Mouse (Mus musculus) gastrocnemius, adult 2 months (tissue): ENCODE data around the gene Itsn2. TPM values are rescaled to one million over a fixed set of nuclear protein-coding genes. Genes with fewer than 3 reads are reported as not detected.
"Not testable (repeated sequence)": the region's sequence is repeated elsewhere in the genome, so short reads cannot be mapped to it uniquely, and the experiment has no call there.

ENCODE experiments used
- DNase-seq: peaks from one replicate; pipeline ENCODE4 v3.0.0; 2022
- H3K27ac ChIP-seq: fragments of 200-600 bp; 2 replicates; pipeline ENCODE4 v1.8.1; 2022; ENCODE audit warnings: mild to moderate bottlenecking
- H3K4me3 ChIP-seq: fragments of 200-600 bp; 2 replicates; pipeline ENCODE4 v1.8.1; 2022; ENCODE audit warnings: mild to moderate bottlenecking, moderate library complexity
- CTCF ChIP-seq: fragments of 200-600 bp; IDR thresholded peaks from 2 replicates; pipeline ENCODE4 v1.8.1; 2022; ENCODE audit warnings: antibody characterized with exemption, mild to moderate bottlenecking, moderate library complexity
- intact Hi-C: fragments of 180-260 bp; cut with DNase I; formaldehyde crosslinking; loops from one replicate; pipeline ENCODE4 v1.15.1; 2025
- total RNA-seq, 2 experiments: library from RNA; stranded (reverse); gene quantifications; 2 replicates each; pipeline ENCODE4 v1.2.3; 2021

Gene Itsn2
- total RNA-seq, 2 experiments from 2014 or later: 22.8 to 27.0 TPM

- no peak for TF ChIP-seq CTCF
- intact Hi-C loops: no loop called here
- H3K27ac ChIP-seq: no peak overlapping the region
- no peak overlapping the region for H3K4me3 ChIP-seq
- no peak for DNase-seq
Measured at GRCm38 (mm10) chr12:4719762-4720754, 127.6 kb downstream of the Itsn2 start.

- Histone ChIP-seq H3K4me3 (no peak overlapping the region), H3K27ac (no peak overlapping the region)
- TF ChIP-seq CTCF: peak; percentile 24; the same call in 1 of the 2 replicates
- DNase-seq: no peak
- intact Hi-C loops: no loop called here
Measured at GRCm38 (mm10) chr12:4729165-4729564, 136.7 kb downstream of the Itsn2 start.

- Histone ChIP-seq H3K4me3 (no peak overlapping the region), H3K27ac (no peak overlapping the region)
- TF ChIP-seq CTCF: no peak
- intact Hi-C loops: no loop called here
- DNase-seq: no peak
Measured at GRCm38 (mm10) chr12:4731629-4732028, 139.2 kb downstream of the Itsn2 start.

- TF ChIP-seq CTCF: no peak
- Histone ChIP-seq H3K27ac (no peak overlapping the region), H3K4me3 (no peak overlapping the region)
- intact Hi-C loops: no loop called here
- no peak for DNase-seq
Measured at GRCm38 (mm10) chr12:4732332-4732731, 139.9 kb downstream of the Itsn2 start.

- no peak within 1 kb of the TSS for H3K27ac ChIP-seq
- no peak within 1 kb of the TSS for H3K4me3 ChIP-seq
- DNase-seq: no peak
- intact Hi-C loops: no loop called here
- no peak for TF ChIP-seq CTCF
Measured at GRCm38 (mm10) chr12:4738031-4738576, 145.7 kb downstream of the Itsn2 start, which contains the start of gene Fam228a. TSS of gene Fam228a (minus strand) at chr12:4738430.

- Histone ChIP-seq H3K4me3 (no peak overlapping the region), H3K27ac (no peak overlapping the region)
- no peak for TF ChIP-seq CTCF
- intact Hi-C loops: no loop called here
- no peak for DNase-seq
Measured at GRCm38 (mm10) chr12:4740823-4741222, 148.4 kb downstream of the Itsn2 start.

GRCm38 (mm10) chr12:4742183-4742582 is 149.7 kb downstream of the Itsn2 start:
- TF ChIP-seq CTCF: no peak
- DNase-seq: no peak
- Histone ChIP-seq H3K27ac (no peak overlapping the region), H3K4me3 (no peak overlapping the region)
- intact Hi-C loops: no loop called here

GRCm38 (mm10) chr12:4744486-4744885 is 152.0 kb downstream of the Itsn2 start:
- intact Hi-C loops: no loop called here
- H3K27ac ChIP-seq: peak overlapping the region; percentile 49; the same call in 1 of the 2 replicates

GRCm38 (mm10) chr12:4754451-4754850 is 162.0 kb downstream of the Itsn2 start:
- H3K27ac ChIP-seq, intact Hi-C loops, DNase-seq: not testable (repeated sequence)

More at GRCm38 (mm10) chr12:4744486-4744885, 152.0 kb downstream of the Itsn2 start:
- peak; percentile 78 for DNase-seq
- TF ChIP-seq CTCF: no peak
- H3K4me3 ChIP-seq: peak overlapping the region; percentile 54

GRCm38 (mm10) chr12:4757060-4757459 is 164.6 kb downstream of the Itsn2 start:
- intact Hi-C loops: no loop called here
- TF ChIP-seq CTCF: no peak
- H3K4me3 ChIP-seq: no peak overlapping the region
- H3K27ac ChIP-seq: no peak overlapping the region
- no peak for DNase-seq

More at GRCm38 (mm10) chr12:4754451-4754850, 162.0 kb downstream of the Itsn2 start:
- not testable (repeated sequence) for H3K4me3 ChIP-seq

Other genes with a start within 250 kb of the Itsn2 start
- gene Ncoa1, start 115.5 kb upstream of the Itsn2 start, total RNA-seq: 10 to 100 TPM; 26.1 to 26.6 TPM
- not detected for gene Gm3625, start 289 bp downstream of the Itsn2 start, total RNA-seq
- gene Fam228a, start 145.8 kb downstream of the Itsn2 start, total RNA-seq: under 1 TPM; 0.17 to 0.18 TPM
- gene Pfn4, start 176.4 kb downstream of the Itsn2 start, total RNA-seq: 1 to 10 TPM; 1.0 to 2.1 TPM
- 10 to 100 TPM in 1 of 2 experiments, 1 to 10 TPM in 1; 7.3 to 12.0 TPM for gene Fam228b, start 176.6 kb downstream of the Itsn2 start, total RNA-seq
- gene Sf3b6, start 224.9 kb downstream of the Itsn2 start, total RNA-seq: 10 to 100 TPM; 24.0 to 37.0 TPM
- gene Fkbp1b, start 249.0 kb downstream of the Itsn2 start, total RNA-seq: under 1 TPM; 0.64 to 0.84 TPM